8 mouse cellular contexts compared by ENCODE assay signal in genomic region chr3:157533964-157534785, GRCm38 (mm10). TPM values are rescaled to one million over a fixed set of nuclear protein-coding genes. Genes with fewer than 3 reads are reported as not detected.
DNase-seq lines count a peak whose midpoint lies in the region; ATAC-seq and TF ChIP-seq lines count a peak whose summit lies in the region.

Zranb2 (plus strand) TSS chr3:157534160.

- peak; percentile 97 for DNase-seq in NIH3T3 (ENCODE audit: low read depth)
- peak; percentile 94 for DNase-seq in cerebellum, adult 9-11 months
- peak; percentile 82 to 95 for DNase-seq in frontal cortex, adult 2 months (ENCODE audit: extremely low spot score in 1 of 2, low spot score in 1 of 2)
- DNase-seq in hindbrain, embryonic 10.5 days (ENCODE audit: low spot score) = peak; percentile 95
- DNase-seq in layer of hippocampus, postnatal 10 days (ENCODE audit: low spot score in 2 of 2) = peak; percentile 95 to 96
- DNase-seq in lung, postnatal 0 days (ENCODE audit: low spot score) = peak; percentile 93
- peak; percentile 92 for DNase-seq in ovary, postnatal 10 days (ENCODE audit: low spot score)
- peak; percentile 92 for DNase-seq in thymus, postnatal 0 days (ENCODE audit: low spot score)

- H3K4me1 ChIP-seq in hindbrain, embryonic 10.5 days (replicated peaks) = peaks cover 14% of the 10 kb centered on the region
- H3K4me1 ChIP-seq in lung, postnatal 0 days (ENCODE audit: insufficient read depth, low read depth, low read length) = no peaks in the 10 kb centered on the region

- TF ChIP-seq CTCF in lung, postnatal 0 days (IDR thresholded peaks at IDR 0.05) = no peak

- peaks cover 31% of the 10 kb centered on the region for H3K36me3 ChIP-seq in hindbrain, embryonic 10.5 days
- peaks cover under 1% of the 10 kb centered on the region; the same call in 1 of the 2 replicates for H3K36me3 ChIP-seq in lung, postnatal 0 days (ENCODE audit: insufficient read depth, low read length)

- peak; percentile 52 for TF ChIP-seq EP300 in lung, postnatal 0 days (IDR thresholded peaks at IDR 0.05)

- no peaks in the 10 kb centered on the region for H3K9me3 ChIP-seq in hindbrain, embryonic 10.5 days
- no peaks in the 10 kb centered on the region for H3K9me3 ChIP-seq in lung, postnatal 0 days (ENCODE audit: low read length)

- ATAC-seq in lung, postnatal 0 days = peak; percentile 96

- under 1% methylated on average over 90 of the region's 91 CpGs for WGBS in hindbrain, embryonic 10.5 days
- under 1% methylated on average over 70 of the region's 91 CpGs for WGBS in lung, postnatal 0 days

- H3K4me3 ChIP-seq in hindbrain, embryonic 10.5 days = peak within 1 kb of the TSS; percentile 88
- H3K4me3 ChIP-seq in lung, postnatal 0 days (ENCODE audit: low read depth, low read length) = peak within 1 kb of the TSS; percentile 89

- peak within 1 kb of the TSS; percentile 99 for H3K27ac ChIP-seq in hindbrain, embryonic 10.5 days
- peak within 1 kb of the TSS; percentile 96 for H3K27ac ChIP-seq in lung, postnatal 0 days (ENCODE audit: low read length)

- H3K27me3 ChIP-seq in hindbrain, embryonic 10.5 days (ENCODE audit: insufficient read depth, poor library complexity, severe bottlenecking) = peaks cover 40% of the 10 kb centered on the region
- peaks cover 20% of the 10 kb centered on the region; the same call in 1 of the 2 replicates for H3K27me3 ChIP-seq in lung, postnatal 0 days (replicated peaks; ENCODE audit: insufficient read depth, low read length)

- H3K4me2 ChIP-seq in lung, postnatal 0 days (replicated peaks; ENCODE audit: low read depth, low read length) = peak within 1 kb of the TSS; percentile 64

- H3K9ac ChIP-seq in lung, postnatal 0 days (replicated peaks; ENCODE audit: low read depth) = peak within 1 kb of the TSS; percentile 73

RNA-seq across cellular contexts. Expression of gene Zranb2, which starts in this region (rescaled TPM):
- 166 and 202 TPM in 2 replicates for polyA plus RNA-seq in frontal cortex, adult 2 months (2012; rRNA removed)
- polyA plus RNA-seq in hindbrain, embryonic 10.5 days (2016; fragmentation: Nextera tagmentation; extraction: Ambion mirVana) = 90.4 and 107 TPM in 2 replicates
- total RNA-seq in layer of hippocampus, postnatal 10 days (2021) = 100 to 1,000 TPM; 134 to 138 TPM
- polyA plus RNA-seq in lung, postnatal 0 days (2015; fragmentation: Nextera tagmentation; extraction: Ambion mirVana) = 50.3 and 52.2 TPM in 2 replicates
- polyA plus RNA-seq in thymus, postnatal 0 days (2015; fragmentation: Nextera tagmentation; extraction: Ambion mirVana) = 94.0 and 108 TPM in 2 replicates

Comparison
In these comparisons a context has a peak if more than half of its experiments do, and no peak if none do; other contexts are left out.
1. Peak in every context shown above with its lines: DNase-seq, ATAC-seq, H3K4me3 ChIP-seq and H3K27ac ChIP-seq.